Mouse (Mus musculus) E14TG2a.4 (cell line): ENCODE measurements around the gene Dnase1l3.

Experiments used
- CTCF ChIP-seq: conservative IDR thresholded peaks from 2 replicates; pipeline ENCODE4 v1.5.1; 2014; ENCODE audit warnings: low read length
- NANOG ChIP-seq: IDR thresholded peaks from 2 replicates; pipeline ENCODE4 v1.6.1; 2014; ENCODE audit warnings: borderline replicate concordance, low read length, mixed read lengths

- TF ChIP-seq CTCF (no peak), NANOG (no peak)
Observed at GRCm38 (mm10) chr14:8030535-8030934, 36.2 kb upstream of the Dnase1l3 start.
